ENCODE assay signal across 8 mouse cellular contexts in the genomic region with DNA sequence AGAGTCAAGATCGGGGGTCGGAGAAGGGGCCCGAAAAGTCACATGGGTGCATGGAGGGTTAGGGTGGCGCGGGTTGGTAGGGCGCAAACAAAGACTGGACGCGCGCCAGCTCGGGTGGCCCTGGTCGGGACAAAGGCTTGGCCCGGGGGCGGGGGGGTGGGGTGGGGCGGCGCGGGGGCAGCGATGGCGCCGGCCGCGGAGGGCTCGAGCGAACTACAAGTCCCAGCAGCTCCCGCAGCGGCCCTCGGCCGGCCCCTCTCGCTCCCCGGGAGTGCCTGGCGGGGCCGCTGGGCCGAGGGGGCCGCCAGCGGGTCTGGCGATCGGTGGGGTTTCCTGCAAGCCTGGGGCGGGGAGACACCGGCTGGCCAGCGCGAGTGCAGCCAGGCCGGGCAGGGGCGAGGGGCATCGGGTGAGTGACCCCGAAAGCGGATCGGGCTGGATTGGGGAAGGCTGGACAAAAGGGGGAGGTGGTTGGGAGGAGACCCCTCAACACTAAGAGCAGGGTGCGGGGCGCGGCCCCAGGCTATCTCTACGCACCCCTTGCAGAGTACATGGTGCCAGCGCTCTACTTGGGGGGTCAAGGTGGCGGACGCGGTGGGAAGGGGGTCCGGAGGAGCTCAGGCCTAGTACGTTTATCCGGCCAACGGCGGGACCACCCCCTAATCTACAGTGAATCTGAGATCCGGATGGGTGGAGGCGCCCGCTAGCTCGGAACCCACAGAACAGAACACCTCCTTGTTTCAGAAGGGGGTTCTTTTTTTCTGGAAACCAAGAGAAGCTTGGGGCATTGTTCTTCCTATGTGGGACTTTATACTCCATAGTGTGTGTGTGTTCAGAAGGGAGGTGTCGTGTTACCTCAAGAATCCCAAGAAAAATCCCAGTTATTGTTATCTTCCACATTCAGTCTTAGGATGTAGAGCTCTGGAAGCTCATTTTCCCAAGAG. TPM values are rescaled to one million over a fixed set of nuclear protein-coding genes. Genes with fewer than 3 reads are reported as not detected.
DNase-seq lines count a peak whose midpoint lies in the region; ATAC-seq and TF ChIP-seq lines count a peak whose summit lies in the region.

Gene Zfp358, plus strand, starts transcription at position 238 of the 944 bp plus-strand sequence.

- peak within 1 kb of the TSS; percentile 78 for H3K4me2 ChIP-seq in forebrain, embryonic 14.5 days (ENCODE audit: low read length)
- peak within 1 kb of the TSS; percentile 65 for H3K4me2 ChIP-seq in neural tube, embryonic 15.5 days

- WGBS in forebrain, embryonic 14.5 days = under 1% methylated on average over 48 of the region's 64 CpGs
- under 1% methylated on average over 63 of the region's 64 CpGs for WGBS in lung, adult 2 months
- under 1% methylated on average over 56 of the region's 64 CpGs for WGBS in neural tube, embryonic 15.5 days

- no peak for TF ChIP-seq CTCF in lung, adult 2 months (IDR thresholded peaks at IDR 0.05; ENCODE audit: insufficient read depth, low read length)

- H3K9me3 ChIP-seq in forebrain, embryonic 14.5 days (replicated peaks; ENCODE audit: control insufficient read depth, low read length) = no peaks in the 10 kb centered on the region
- no peaks in the 10 kb centered on the region for H3K9me3 ChIP-seq in neural tube, embryonic 15.5 days (replicated peaks)

- H3K4me3 ChIP-seq in forebrain, embryonic 14.5 days (ENCODE audit: low read depth, low read length) = peak within 1 kb of the TSS; percentile 90
- peak within 1 kb of the TSS; percentile 98 for H3K4me3 ChIP-seq in lung, adult 2 months (replicated peaks; ENCODE audit: extremely low read depth, low read depth, low read length)
- H3K4me3 ChIP-seq in neural tube, embryonic 15.5 days (replicated peaks) = peak within 1 kb of the TSS; percentile 78

- peak within 1 kb of the TSS; percentile 91 for H3K27ac ChIP-seq in forebrain, embryonic 14.5 days (ENCODE audit: low read depth, low read length)
- peak within 1 kb of the TSS; percentile 89 for H3K27ac ChIP-seq in neural tube, embryonic 15.5 days (replicated peaks)

- TF ChIP-seq POLR2A in lung, adult 2 months (IDR thresholded peaks at IDR 0.05; ENCODE audit: borderline replicate concordance, extremely low read depth, low read depth, low read length) = peak; percentile 58

- DNase-seq in brain, embryonic 18.5 days (ENCODE audit: low read depth, low spot score) = peak; percentile 54
- peak; percentile 88 for DNase-seq in forebrain, embryonic 14.5 days (ENCODE audit: low spot score)
- peak; percentile 81 to 82 for DNase-seq in heart, postnatal 10 days
- DNase-seq in kidney, postnatal 4 days = peak; percentile 84 to 91
- peak; percentile 61 for DNase-seq in lung, adult 2 months
- peak; percentile 88 for DNase-seq in testis, postnatal 10 days (ENCODE audit: low spot score)

- H3K4me1 ChIP-seq in forebrain, embryonic 14.5 days (ENCODE audit: control insufficient read depth, insufficient read depth, low read length) = peaks cover 6% of the 10 kb centered on the region; the same call in 1 of the 2 replicates
- H3K4me1 ChIP-seq in lung, adult 2 months (ENCODE audit: control insufficient read depth, insufficient read depth, low read length) = peaks cover 2% of the 10 kb centered on the region; the same call in 1 of the 2 replicates
- peaks cover 33% of the 10 kb centered on the region for H3K4me1 ChIP-seq in neural tube, embryonic 15.5 days

- peak within 1 kb of the TSS; percentile 99 for H3K9ac ChIP-seq in forebrain, embryonic 14.5 days (ENCODE audit: low read length)
- peak within 1 kb of the TSS; percentile 99 for H3K9ac ChIP-seq in neural tube, embryonic 15.5 days (replicated peaks)

- H3K36me3 ChIP-seq in forebrain, embryonic 14.5 days (ENCODE audit: control insufficient read depth, insufficient read depth, low read length) = peaks cover 34% of the 10 kb centered on the region
- H3K36me3 ChIP-seq in neural tube, embryonic 15.5 days = peaks cover 38% of the 10 kb centered on the region

- no peaks in the 10 kb centered on the region for H3K27me3 ChIP-seq in forebrain, embryonic 14.5 days (replicated peaks; ENCODE audit: control insufficient read depth, insufficient read depth, low read length)
- no peaks in the 10 kb centered on the region for H3K27me3 ChIP-seq in neural tube, embryonic 15.5 days (replicated peaks)

- ATAC-seq in CD4-positive, CD25-positive, alpha-beta regulatory T cell, adult 4 months = peak; percentile 83
- peak; percentile 95 for ATAC-seq in forebrain, embryonic 14.5 days
- ATAC-seq in neural tube, embryonic 15.5 days (ENCODE audit: low FRiP score) = peak; percentile 91

- intact Hi-C loops in heart, postnatal 10 days (cut with DNase I) = loop anchor here (2.0 kb wide), 1 partner anchor 24 kb away; no protein-coding TSS in a partner anchor

RNA-seq across cellular contexts. Expression of gene Zfp358, which starts in this region (rescaled TPM):
- 1 to 10 TPM; 1.0 to 1.6 TPM for polyA plus RNA-seq in CD4-positive, CD25-positive, alpha-beta regulatory T cell, adult 4 months (2017; shearing (Covaris generic))
- 66.2 and 66.5 TPM in 2 replicates for polyA plus RNA-seq in forebrain, embryonic 14.5 days (2014; fragmentation: Nextera tagmentation; extraction: Ambion mirVana)
- 10 to 100 TPM; 25.7 to 27.2 TPM for total RNA-seq in heart, postnatal 10 days (2021)
- polyA plus RNA-seq in lung, adult 2 months (2012; rRNA removed) = 78.5 TPM in 2 replicates
- polyA plus RNA-seq in neural tube, embryonic 15.5 days (2015; fragmentation: Nextera tagmentation; extraction: Ambion mirVana) = 62.7 and 64.3 TPM in 2 replicates

Comparison
In these comparisons a context has a peak if more than half of its experiments do, and no peak if none do; other contexts are left out.
1. Peak in every context shown above with its lines: DNase-seq, ATAC-seq, H3K4me3 ChIP-seq and H3K27ac ChIP-seq.
2. RNA of gene Zfp358 (polyA plus RNA-seq): 78.5 TPM in lung, adult 2 months, 66.2 to 66.5 TPM in forebrain, embryonic 14.5 days and 62.7 to 64.3 TPM in neural tube, embryonic 15.5 days; 1.0 to 1.6 TPM in CD4-positive, CD25-positive, alpha-beta regulatory T cell, adult 4 months; every median in the first group is over 10 times any median in the second.